Mouse (Mus musculus) left cerebral cortex, postnatal 14 days (tissue): ENCODE results near the gene Adar. TPM values are rescaled to one million over a fixed set of nuclear protein-coding genes. Genes with fewer than 3 reads are reported as not detected.

ENCODE experiments used
- DNase-seq, 2 experiments: peaks; one replicate each; pipeline ENCODE4 v3.0.0; 2021 to 2022; ENCODE audit warnings: low spot score in 2 of 2, mixed read lengths in 1 of 2
- intact Hi-C: fragments of 180-260 bp; cut with DNase I; formaldehyde crosslinking; loops from one replicate; pipeline ENCODE4 v1.15.1; 2025
- long read RNA-seq, 2 experiments: library from polyadenylated mRNA; stranded (forward); transcript quantifications; one replicate each; pipeline ENCODE4 v2.0.0; 2021
- total RNA-seq, 2 experiments: library from RNA; stranded (reverse); gene quantifications; 2 replicates each; pipeline ENCODE4 v1.2.3; 2021

The Adar gene
- total RNA-seq: 100 to 1,000 TPM; 115 to 117 TPM
- long read RNA-seq, experiment 1, full-length matches to known transcripts: 5 of 52 reads
- long read RNA-seq, experiment 1, partial matches to known transcripts: 45 of 52 reads
- long read RNA-seq, experiment 1, other reads (novel, unspliced or antisense): 2 of 52 reads
- long read RNA-seq, experiment 2, full-length matches to known transcripts: 3 of 59 reads
- long read RNA-seq, experiment 2, partial matches to known transcripts: 52 of 59 reads
- long read RNA-seq, experiment 2, other reads (novel, unspliced or antisense): 4 of 59 reads

- DNase-seq: peak; percentile 92 to 95
- intact Hi-C loops: loop anchor here (10.0 kb wide), 1 partner anchor 140 kb away; no protein-coding TSS in a partner anchor
These were observed at the start of gene Adar for GRCm38 (mm10) chr3:89714359-89715206. TSS of gene Adar (plus strand) at chr3:89715022.

GRCm38 (mm10) chr3:89667131-89667530 is 47.7 kb upstream of the Adar start:
- intact Hi-C loops: no loop called here
- DNase-seq: no peak

- intact Hi-C loops: loop anchor here (5.0 kb wide), 1 partner anchor 39 kb away; no protein-coding TSS in a partner anchor
- DNase-seq: no peak
These were observed 43.5 kb upstream of the Adar start for GRCm38 (mm10) chr3:89671334-89671733.

GRCm38 (mm10) chr3:89672573-89673317 is 42.1 kb upstream of the Adar start:
- no peak for DNase-seq
- intact Hi-C loops: loop anchor here (5.0 kb wide), 1 partner anchor 40 kb away; no protein-coding TSS in a partner anchor

- DNase-seq: no peak
- intact Hi-C loops: no loop called here
These were observed 37.2 kb upstream of the Adar start for GRCm38 (mm10) chr3:89677617-89678016.

- intact Hi-C loops: no loop called here
These were observed 28.8 kb upstream of the Adar start for GRCm38 (mm10) chr3:89686031-89686430.

GRCm38 (mm10) chr3:89688694-89689581 is 25.9 kb upstream of the Adar start:
- intact Hi-C loops: loop anchor here (2.0 kb wide), 1 partner anchor 178 kb away; no protein-coding TSS in a partner anchor
- peak; percentile 94 to 96 for DNase-seq

More at GRCm38 (mm10) chr3:89686031-89686430, 28.8 kb upstream of the Adar start:
- DNase-seq: no peak

- no peak for DNase-seq
- intact Hi-C loops: no loop called here
These were observed 23.0 kb upstream of the Adar start for GRCm38 (mm10) chr3:89691776-89692175.

- peak; percentile 55 to 79 for DNase-seq
- intact Hi-C loops: no loop called here
These were observed 18.5 kb upstream of the Adar start for GRCm38 (mm10) chr3:89696152-89696821.

GRCm38 (mm10) chr3:89698958-89699357 is 15.9 kb upstream of the Adar start:
- intact Hi-C loops: no loop called here
- DNase-seq: no peak

- no peak for DNase-seq
- intact Hi-C loops: no loop called here
These were observed 14.4 kb upstream of the Adar start for GRCm38 (mm10) chr3:89700461-89700860.

GRCm38 (mm10) chr3:89703596-89703995 is 11.2 kb upstream of the Adar start:
- intact Hi-C loops: no loop called here
- peak in 1 of 2 experiments; percentile 36 for DNase-seq

- DNase-seq: peak in 1 of 2 experiments; percentile 38
- intact Hi-C loops: no loop called here
These were observed 10.8 kb upstream of the Adar start for GRCm38 (mm10) chr3:89704064-89704463.

- DNase-seq: peak; percentile 37 to 46
- intact Hi-C loops: loop anchor here (10.0 kb wide), 1 partner anchor 139 kb away; no protein-coding TSS in a partner anchor
These were observed 565 bp downstream of the Adar start for GRCm38 (mm10) chr3:89715207-89715966.

GRCm38 (mm10) chr3:89715967-89716256 is 1.1 kb downstream of the Adar start:
- peak; percentile 34 to 59 for DNase-seq
- intact Hi-C loops: loop anchor here (10.0 kb wide), 1 partner anchor 139 kb away; no protein-coding TSS in a partner anchor

- intact Hi-C loops: no loop called here
- no peak for DNase-seq
These were observed 7.2 kb downstream of the Adar start for GRCm38 (mm10) chr3:89722032-89722431.

GRCm38 (mm10) chr3:89723400-89724084 is 8.7 kb downstream of the Adar start:
- intact Hi-C loops: no loop called here
- peak in 1 of 2 experiments; percentile 29 for DNase-seq
